Comparison of ENCODE assay signal across 23 mouse cellular contexts in the genomic region with DNA sequence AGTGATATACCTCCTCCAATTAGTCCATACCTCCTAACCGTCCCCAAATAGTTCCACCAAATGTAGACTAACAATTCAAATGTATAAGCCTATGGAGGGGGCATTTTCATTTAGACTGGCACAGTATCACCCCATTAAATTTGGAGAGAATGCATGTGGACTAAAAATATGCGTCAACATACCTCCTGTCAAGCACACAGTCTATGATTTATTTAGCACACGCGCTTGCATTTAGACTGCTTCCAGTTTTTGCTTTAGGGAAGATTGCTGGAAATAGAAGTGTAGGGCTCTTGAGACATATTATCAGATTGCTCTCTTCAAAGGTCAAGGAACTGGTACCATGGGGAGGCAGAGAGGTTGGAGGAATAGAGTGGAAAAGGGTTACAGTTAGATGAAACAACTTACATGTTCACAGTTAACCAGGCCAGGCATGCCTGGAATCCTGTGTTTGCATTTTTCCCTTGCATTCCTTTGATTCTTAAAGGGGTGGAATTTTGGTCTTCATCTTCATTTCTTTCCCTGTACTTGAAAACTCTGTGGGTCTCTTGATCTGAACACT.
A peak's percentile ranks its signal among the peaks of the same experiment; 100 is the strongest.
DNase-seq lines count a peak whose midpoint lies in the region; ATAC-seq and TF ChIP-seq lines count a peak whose summit lies in the region.
"Had no signal": no experiment of that assay in that cellular context is flagged by ENCODE, and none has a peak within 500 bp of the region (broad histone marks: within the 10 kb centered on the region; RNA-seq: fewer than 3 reads in every experiment).

No protein-coding gene starts in this region.

- peak overlapping the region; percentile 53 to 82; a peak in 3 of 4 replicates for H3K27ac ChIP-seq in heart, embryonic 14.5 days (replicated peaks in 1 of 2; ENCODE audit: control insufficient read depth in 1 of 2, insufficient read depth in 1 of 2, low read depth in 2 of 2, low read length in 2 of 2)
- H3K27ac ChIP-seq in heart, postnatal 0 days (ENCODE audit: low read depth): peak overlapping the region; percentile 78
- H3K27ac ChIP-seq: embryonic facial prominence, embryonic 12.5 days; forebrain, embryonic 10.5 days; hindbrain, embryonic 14.5 days; intestine, embryonic 15.5 days; kidney, embryonic 15.5 days; liver, embryonic 12.5 days; lung, embryonic 15.5 days; neural tube, embryonic 12.5 days had no signal

- no peaks in the 10 kb centered on the region for H3K9me3 ChIP-seq in heart, embryonic 14.5 days (ENCODE audit: control insufficient read depth, low read length)
- H3K9me3 ChIP-seq in heart, postnatal 0 days (replicated peaks; ENCODE audit: control insufficient read depth, low read length): no peaks in the 10 kb centered on the region
- H3K9me3 ChIP-seq: embryonic facial prominence, embryonic 12.5 days; forebrain, embryonic 10.5 days; intestine, embryonic 15.5 days; kidney, embryonic 15.5 days; liver, embryonic 12.5 days; lung, embryonic 15.5 days; megakaryocyte, embryonic 14.5 days; neural tube, embryonic 12.5 days had no signal

- H3K4me3 ChIP-seq in heart, embryonic 14.5 days (ENCODE audit: control insufficient read depth in 1 of 2, insufficient read depth in 1 of 2, low read depth in 1 of 2, low read length in 2 of 2): no peak overlapping the region
- H3K4me3 ChIP-seq in heart, postnatal 0 days (ENCODE audit: low read depth, low read length): no peak overlapping the region
- H3K4me3 ChIP-seq: embryonic facial prominence, embryonic 12.5 days; forebrain, embryonic 10.5 days; intestine, embryonic 15.5 days; kidney, embryonic 15.5 days; liver, embryonic 12.5 days; lung, embryonic 15.5 days; megakaryocyte, embryonic 14.5 days; neural tube, embryonic 12.5 days had no signal

- peak; percentile 51 for ATAC-seq in frontal cortex, adult (ENCODE audit: low TSS enrichment)
- no peak for ATAC-seq in heart, embryonic 14.5 days (ENCODE audit: insufficient number of reproducible peaks, insufficient read depth, low FRiP score, low read depth)
- ATAC-seq in heart, postnatal 0 days (ENCODE audit: insufficient read depth, low read depth): no peak
- ATAC-seq in erythroblast, adult 5-6 weeks (replicated peaks; ENCODE audit: low FRiP score, poor library complexity, severe bottlenecking): no peak
- ATAC-seq: intestine, embryonic 15.5 days; liver, embryonic 12.5 days had no signal

- peaks cover 2 to 18% of the 10 kb centered on the region in 2 experiments; a peak in 2 of 4 replicates for H3K4me1 ChIP-seq in heart, embryonic 14.5 days (ENCODE audit: control insufficient read depth in 2 of 2, insufficient read depth in 2 of 2, low read length in 2 of 2)
- no peaks in the 10 kb centered on the region; the same call in 1 of the 2 replicates for H3K4me1 ChIP-seq in heart, postnatal 0 days (ENCODE audit: control insufficient read depth, insufficient read depth)
- H3K4me1 ChIP-seq: embryonic facial prominence, embryonic 12.5 days; forebrain, embryonic 10.5 days; intestine, embryonic 15.5 days; neural tube, embryonic 12.5 days had no signal

- H3K27me3 ChIP-seq in heart, embryonic 14.5 days (ENCODE audit: control insufficient read depth, insufficient read depth, low read length): no peaks in the 10 kb centered on the region
- H3K27me3 ChIP-seq in heart, postnatal 0 days (ENCODE audit: control insufficient read depth, insufficient read depth, low read length): no peaks in the 10 kb centered on the region
- H3K27me3 ChIP-seq: CH12.LX; embryonic facial prominence, embryonic 12.5 days; intestine, embryonic 15.5 days; kidney, embryonic 15.5 days; liver, embryonic 12.5 days; lung, embryonic 15.5 days; neural tube, embryonic 12.5 days had no signal

- TF ChIP-seq EP300 in heart, postnatal 0 days (IDR thresholded peaks at IDR 0.05; ENCODE audit: low read depth): no peak

- whole genome bisulfite sequencing in heart, embryonic 14.5 days: 43% methylated on average over 4 of the region's 4 CpGs
- WGBS in heart, postnatal 0 days: 36% methylated on average over 4 of the region's 4 CpGs

- no peaks in the 10 kb centered on the region for H3K36me3 ChIP-seq in heart, embryonic 14.5 days (ENCODE audit: control insufficient read depth, insufficient read depth, low read length)
- H3K36me3 ChIP-seq in heart, postnatal 0 days (replicated peaks; ENCODE audit: control insufficient read depth, insufficient read depth, low read length): no peaks in the 10 kb centered on the region
- H3K36me3 ChIP-seq: embryonic facial prominence, embryonic 12.5 days; forebrain, embryonic 10.5 days; intestine, embryonic 15.5 days; kidney, embryonic 15.5 days; liver, embryonic 12.5 days; lung, embryonic 15.5 days; neural tube, embryonic 12.5 days had no signal

- no peak for TF ChIP-seq CTCF in heart, postnatal 0 days (IDR thresholded peaks at IDR 0.05; ENCODE audit: low read depth)

- H3K4me2 ChIP-seq in heart, embryonic 14.5 days (ENCODE audit: low read length): no peak overlapping the region
- no peak overlapping the region for H3K4me2 ChIP-seq in heart, postnatal 0 days (ENCODE audit: low read depth, low read length)
- H3K4me2 ChIP-seq: embryonic facial prominence, embryonic 12.5 days; hindbrain, embryonic 14.5 days; intestine, embryonic 15.5 days; kidney, embryonic 15.5 days; liver, embryonic 12.5 days; lung, embryonic 15.5 days; neural tube, embryonic 12.5 days had no signal

- H3K9ac ChIP-seq in heart, embryonic 14.5 days (ENCODE audit: low read length): no peak overlapping the region
- no peak overlapping the region for H3K9ac ChIP-seq in heart, postnatal 0 days (replicated peaks; ENCODE audit: low read depth, low read length)
- H3K9ac ChIP-seq: embryonic facial prominence, embryonic 12.5 days; hindbrain, embryonic 14.5 days; intestine, embryonic 15.5 days; kidney, embryonic 15.5 days; liver, embryonic 12.5 days; lung, embryonic 15.5 days; neural tube, embryonic 12.5 days had no signal

- DNase-seq in frontal cortex, postnatal 10 days (ENCODE audit: low spot score in 2 of 2): no peak
- DNase-seq in heart, postnatal 4 days: no peak
- DNase-seq in Muller cell, postnatal 12 days (ENCODE audit: inconsistent ontology term): peak; percentile 48
- no peak for DNase-seq in heart, postnatal 0 days (ENCODE audit: low spot score)
- no peak for DNase-seq in thymus, postnatal 14 days
- DNase-seq: adrenal gland, postnatal 36 days; cerebellum, adult 8-10 months; gastrocnemius, postnatal 36 days; left cerebral cortex, postnatal 4 days; right cerebral cortex, postnatal 14 days had no signal
